Comparison of ENCODE assay signal across 15 mouse cellular contexts in genomic region chr10:62282782-62283181, GRCm38 (mm10). TPM values are rescaled to one million over a fixed set of nuclear protein-coding genes. Genes with fewer than 3 reads are reported as not detected.
DNase-seq lines count a peak whose midpoint lies in the region; ATAC-seq and TF ChIP-seq lines count a peak whose summit lies in the region.
"Had no signal": no experiment of that assay in that cellular context is flagged by ENCODE, and none has a peak within 500 bp of the region (broad histone marks: within the 10 kb centered on the region; RNA-seq: fewer than 3 reads in every experiment).

No protein-coding gene starts in this region.

- H3K36me3 ChIP-seq in liver, embryonic 12.5 days = peaks cover 97% of the 10 kb centered on the region

- no peak overlapping the region for H3K4me2 ChIP-seq in liver, embryonic 12.5 days
- H3K4me2 ChIP-seq: neural tube, embryonic 13.5 days had no signal

- WGBS in liver, embryonic 12.5 days (ENCODE audit: insufficient replicate concordance) = 67% methylated on average over 9 of the region's 9 CpGs

- H3K4me3 ChIP-seq in layer of hippocampus, adult 2 months = no peak overlapping the region
- no peak overlapping the region for H3K4me3 ChIP-seq in liver, embryonic 12.5 days
- no peak overlapping the region for H3K4me3 ChIP-seq in gastrocnemius, adult 2 months
- H3K4me3 ChIP-seq: embryonic facial prominence, embryonic 10.5 days; neural tube, embryonic 13.5 days had no signal

- peak; percentile 80 for ATAC-seq in liver, embryonic 12.5 days

- no peak for TF ChIP-seq CTCF in layer of hippocampus, adult 2 months (conservative IDR thresholded peaks at IDR 0.05)
- no peak for TF ChIP-seq CTCF in gastrocnemius, adult 2 months (IDR thresholded peaks at IDR 0.05)

- no peaks in the 10 kb centered on the region for H3K27me3 ChIP-seq in liver, embryonic 12.5 days (replicated peaks)
- H3K27me3 ChIP-seq: neural tube, embryonic 13.5 days had no signal

- DNase-seq in layer of hippocampus, adult 2 months (ENCODE audit: low spot score in 2 of 2) = no peak
- DNase-seq in layer of hippocampus, postnatal 10 days (ENCODE audit: low spot score in 2 of 2) = no peak
- DNase-seq in 416B (ENCODE audit: low read depth) (peak; percentile 17), ES-CJ7 (ENCODE audit: low read depth, low spot score) (peak; percentile 75)
- no peak for DNase-seq in gastrocnemius, adult 2 months
- no peak for DNase-seq in T-cell, adult 2 months (ENCODE audit: low spot score)
- DNase-seq: cerebellum, adult 9-11 months; gastrocnemius, postnatal 14 days; retina, postnatal 1 day had no signal

- H3K9me3 ChIP-seq in liver, embryonic 12.5 days (replicated peaks) = no peaks in the 10 kb centered on the region
- H3K9me3 ChIP-seq: neural tube, embryonic 13.5 days had no signal

- intact Hi-C loops in gastrocnemius, adult 2 months (cut with DNase I) = no loop called here

- H3K27ac ChIP-seq in layer of hippocampus, adult 2 months = 0 out of 2 replicates have a peak overlapping the region, but pooled peaks have one; percentile 46
- 0 out of 2 replicates have a peak overlapping the region, but pooled peaks have one; percentile 21 for H3K27ac ChIP-seq in liver, embryonic 12.5 days
- H3K27ac ChIP-seq in gastrocnemius, adult 2 months = no peak overlapping the region
- H3K27ac ChIP-seq: embryonic facial prominence, embryonic 10.5 days; macrophage; neural tube, embryonic 13.5 days had no signal

- H3K4me1 ChIP-seq in liver, embryonic 12.5 days = peaks cover 10% of the 10 kb centered on the region
- H3K4me1 ChIP-seq: neural tube, embryonic 13.5 days had no signal

- no peak overlapping the region for H3K9ac ChIP-seq in liver, embryonic 12.5 days
- H3K9ac ChIP-seq: neural tube, embryonic 13.5 days had no signal

RNA-seq across cellular contexts. Expression of gene Tacr2, which starts 30.5 kb away (rescaled TPM):
- not detected for total RNA-seq in layer of hippocampus, adult 2 months (2021)
- total RNA-seq in layer of hippocampus, postnatal 10 days (2021) = under 1 TPM in 1 of 2 experiments, not detected in 1; 0.25 TPM
- not detected in 2 replicates for polyA plus RNA-seq in liver, embryonic 12.5 days (2016; fragmentation: Nextera tagmentation; extraction: Ambion mirVana)
- not detected for total RNA-seq in gastrocnemius, adult 2 months (2021)
- total RNA-seq: gastrocnemius, postnatal 14 days; liver, adult 2 months; midbrain, postnatal 0 days had no signal
- polyA plus RNA-seq: embryonic facial prominence, embryonic 10.5 days; liver, adult 2 months; macrophage had no signal

RNA-seq across cellular contexts. Expression of gene Tspan15, which starts 51.7 kb away (rescaled TPM):
- 10 to 100 TPM; 13.6 to 15.9 TPM for total RNA-seq in layer of hippocampus, adult 2 months (2021)
- total RNA-seq in layer of hippocampus, postnatal 10 days (2021) = 1 to 10 TPM; 7.9 to 9.0 TPM
- polyA plus RNA-seq in liver, embryonic 12.5 days (2016; fragmentation: Nextera tagmentation; extraction: Ambion mirVana) = 8.9 and 11.6 TPM in 2 replicates
- total RNA-seq in gastrocnemius, adult 2 months (2021) = 1 to 10 TPM; 3.5 to 6.0 TPM
- polyA plus RNA-seq: macrophage had no signal

Comparison
In these comparisons a context has a peak if more than half of its experiments do, and no peak if none do; other contexts are left out.
1. DNase-seq: peak in 416B (single experiment) and ES-CJ7 (single experiment); none in layer of hippocampus, adult 2 months (0 of 2), layer of hippocampus, postnatal 10 days (0 of 2), gastrocnemius, adult 2 months (single experiment) and T-cell, adult 2 months (single experiment).